Mouse (Mus musculus) MEL (cell line): ENCODE measurements around the gene Dnase2b. TPM values are rescaled to one million over a fixed set of nuclear protein-coding genes. Genes with fewer than 3 reads are reported as not detected.

Experiments used
- DNase-seq: peaks from one replicate; pipeline ENCODE4 v3.0.0; 2011; ENCODE audit warnings: low read depth, low spot score
- H3K27ac ChIP-seq: 2 replicates; pipeline ENCODE4 v1.5.1; 2012; ENCODE audit warnings: low read depth, mild to moderate bottlenecking, control low read depth, low read length, moderate library complexity; ENCODE audit not compliant: control insufficient read depth
- H3K27me3 ChIP-seq, 2 experiments: fragments of 150-350 bp in 1 of 2; sonication (generic) in 1 of 2; 2 replicates each; pipeline ENCODE4 v1.6.1; 2012; ENCODE audit warnings: low read length in 2 of 2, mild to moderate bottlenecking in 2 of 2, improper control_type of control experiment in 1 of 2, moderate library complexity in 1 of 2; ENCODE audit not compliant: insufficient read depth in 2 of 2, control insufficient read depth in 1 of 2
- H3K36me3 ChIP-seq, 2 experiments: 2 replicates each; pipeline ENCODE4 v1.6.1; 2012 to 2014; ENCODE audit warnings: low read length in 2 of 2, improper control_type of control experiment in 1 of 2, inconsistent platforms in 1 of 2, mild to moderate bottlenecking in 1 of 2; ENCODE audit not compliant: insufficient read depth in 2 of 2, control insufficient read depth in 1 of 2
- H3K4me1 ChIP-seq, 2 experiments: fragments of 150-350 bp in 1 of 2; sonication (generic) in 1 of 2; 2 replicates each; pipeline ENCODE4 v1.6.1; 2012; ENCODE audit warnings: low read length in 2 of 2, improper control_type of control experiment in 1 of 2, mild to moderate bottlenecking in 1 of 2; ENCODE audit not compliant: insufficient read depth in 2 of 2, control insufficient read depth in 1 of 2
- H3K4me3 ChIP-seq, 2 experiments: fragments of 150-350 bp in 1 of 2; sonication (generic) in 1 of 2; 2 replicates each; pipeline ENCODE4 v1.5.1; 2012; ENCODE audit warnings: low read depth in 2 of 2, low read length in 2 of 2, mild to moderate bottlenecking in 2 of 2, moderate library complexity in 2 of 2, control low read depth in 1 of 2, improper control_type of control experiment in 1 of 2; ENCODE audit not compliant: control insufficient read depth in 1 of 2, insufficient read depth in 1 of 2
- H3K79me2 ChIP-seq: 2 replicates; pipeline ENCODE4 v1.6.1; 2012; ENCODE audit warnings: mild to moderate bottlenecking, low read length, moderate library complexity; ENCODE audit not compliant: control insufficient read depth, poor library complexity, insufficient read depth
- H3K9ac ChIP-seq: 2 replicates; pipeline ENCODE4 v1.6.1; 2012; ENCODE audit warnings: low read depth, mild to moderate bottlenecking, control low read depth, low read length, moderate library complexity; ENCODE audit not compliant: control insufficient read depth, poor library complexity, severe bottlenecking
- H3K9me3 ChIP-seq: fragments of 150-350 bp; sonication (generic); replicated peaks from 2 replicates; pipeline ENCODE4 v1.6.1; 2012; ENCODE audit warnings: mild to moderate bottlenecking, low read length, improper control_type of control experiment, moderate library complexity; ENCODE audit not compliant: insufficient read depth
- CHD1 ChIP-seq: IDR thresholded peaks from 2 replicates; pipeline ENCODE4 v1.6.1; 2012; ENCODE audit warnings: low read depth, mild to moderate bottlenecking, inconsistent platforms, low read length, improper control_type of control experiment
- ETS1 ChIP-seq: IDR thresholded peaks from 2 replicates; pipeline ENCODE4 v1.6.1; 2012; ENCODE audit warnings: low read depth, mild to moderate bottlenecking, inconsistent platforms, low read length, improper control_type of control experiment, moderate library complexity
- HCFC1 ChIP-seq: IDR thresholded peaks from 2 replicates; pipeline ENCODE4 v1.6.1; 2012; ENCODE audit warnings: low read depth, mild to moderate bottlenecking, inconsistent platforms, low read length, improper control_type of control experiment, moderate library complexity
- JUND ChIP-seq: IDR thresholded peaks from 2 replicates; pipeline ENCODE4 v1.6.1; 2011; ENCODE audit warnings: low read depth, mild to moderate bottlenecking, improper control_type of control experiment, low read length
- KAT2A ChIP-seq: conservative IDR thresholded peaks from 2 replicates; pipeline ENCODE4 v1.6.1; 2012; ENCODE audit warnings: low read depth, low read length, improper control_type of control experiment, inconsistent platforms
- MAFK ChIP-seq: IDR thresholded peaks from 2 replicates; pipeline ENCODE4 v1.6.1; 2011; ENCODE audit warnings: low read depth, mild to moderate bottlenecking, low read length, improper control_type of control experiment, borderline replicate concordance
- MAX ChIP-seq: IDR thresholded peaks from 2 replicates; pipeline ENCODE4 v1.6.1; 2011; ENCODE audit warnings: low read length, improper control_type of control experiment
- MEF2A ChIP-seq: IDR thresholded peaks from 2 replicates; pipeline ENCODE4 v1.6.1; 2014; ENCODE audit warnings: low read depth, mild to moderate bottlenecking, inconsistent platforms, low read length, improper control_type of control experiment; ENCODE audit not compliant: poor library complexity, insufficient replicate concordance, severe bottlenecking; ENCODE audit errors: extremely low read depth
- MXI1 ChIP-seq: IDR thresholded peaks from 2 replicates; pipeline ENCODE4 v1.6.1; 2011; ENCODE audit warnings: mild to moderate bottlenecking, low read depth, low read length, improper control_type of control experiment
- MYB ChIP-seq: IDR thresholded peaks from 2 replicates; pipeline ENCODE4 v1.6.1; 2011; ENCODE audit warnings: mild to moderate bottlenecking, low read depth, low read length, improper control_type of control experiment
- MYC ChIP-seq: IDR thresholded peaks from 2 replicates; pipeline ENCODE4 v1.6.1; 2011; ENCODE audit warnings: low read depth, mild to moderate bottlenecking, low read length, improper control_type of control experiment, moderate library complexity
- NELFE ChIP-seq: IDR thresholded peaks from 2 replicates; pipeline ENCODE4 v1.6.1; 2011; ENCODE audit warnings: low read depth, low read length, improper control_type of control experiment
- NRF1 ChIP-seq: IDR thresholded peaks from 2 replicates; pipeline ENCODE4 v1.6.1; 2014; ENCODE audit warnings: low read depth, mild to moderate bottlenecking, inconsistent platforms, low read length, improper control_type of control experiment, moderate library complexity; ENCODE audit not compliant: poor library complexity, insufficient read depth, severe bottlenecking
- POLR2A ChIP-seq, 2 experiments: IDR thresholded peaks; 2 replicates each; pipeline ENCODE4 v1.6.1; 2011 to 2012; ENCODE audit warnings: low read length in 2 of 2, mild to moderate bottlenecking in 2 of 2, control low read depth in 1 of 2, improper control_type of control experiment in 1 of 2, low read depth in 1 of 2, moderate library complexity in 1 of 2; ENCODE audit not compliant: control insufficient read depth in 1 of 2, insufficient read depth in 1 of 2, poor library complexity in 1 of 2
- POLR2AphosphoS2 ChIP-seq: IDR thresholded peaks from 2 replicates; pipeline ENCODE4 v1.6.1; 2011; ENCODE audit warnings: low read length, improper control_type of control experiment
- POLR2AphosphoS5 ChIP-seq: IDR thresholded peaks from 2 replicates; pipeline ENCODE4 v1.6.1; 2012; ENCODE audit warnings: low read depth, borderline replicate concordance, mild to moderate bottlenecking, inconsistent platforms, low read length, moderate library complexity, mixed read lengths
- RCOR1 ChIP-seq: IDR thresholded peaks from 2 replicates; pipeline ENCODE4 v1.6.1; 2012; ENCODE audit warnings: low read depth, mild to moderate bottlenecking, inconsistent platforms, low read length, improper control_type of control experiment
- SIN3A ChIP-seq: IDR thresholded peaks from 2 replicates; pipeline ENCODE4 v1.6.1; 2012; ENCODE audit warnings: low read length, improper control_type of control experiment, inconsistent platforms
- SMC3 ChIP-seq: IDR thresholded peaks from 2 replicates; pipeline ENCODE4 v1.6.1; 2011; ENCODE audit warnings: low read depth, low read length, improper control_type of control experiment
- TAL1 ChIP-seq: IDR thresholded peaks from 2 replicates; pipeline ENCODE4 v1.6.1; 2012; ENCODE audit warnings: mild to moderate bottlenecking, inconsistent platforms, low read length, moderate library complexity, mixed read lengths
- ZC3H11A ChIP-seq: IDR thresholded peaks from 2 replicates; pipeline ENCODE4 v1.6.1; 2012; ENCODE audit warnings: low read depth, mild to moderate bottlenecking, inconsistent platforms, low read length, improper control_type of control experiment
- ZKSCAN1 ChIP-seq: IDR thresholded peaks from 2 replicates; pipeline ENCODE4 v1.6.1; 2012; ENCODE audit warnings: low read depth, mild to moderate bottlenecking, inconsistent platforms, low read length, improper control_type of control experiment, moderate library complexity
- ZMIZ1 ChIP-seq: IDR thresholded peaks from 2 replicates; pipeline ENCODE4 v1.6.1; 2012; ENCODE audit warnings: low read depth, mild to moderate bottlenecking, inconsistent platforms, low read length, improper control_type of control experiment, moderate library complexity
- ZNF384 ChIP-seq: IDR thresholded peaks from 2 replicates; pipeline ENCODE4 v1.6.1; 2012; ENCODE audit warnings: low read depth, mild to moderate bottlenecking, inconsistent platforms, low read length, improper control_type of control experiment
- polyA plus RNA-seq, 2 experiments: library from polyadenylated mRNA; stranded (reverse) in 1 of 2; unstranded in 1 of 2; fragments of >175 nt in 1 of 2; fragments of >200 nt in 1 of 2; gene quantifications; 2 replicates each; pipeline versions ENCODE4 v1.2.1 to v1.2.4; 2012; ENCODE audit warnings: low replicate concordance in 2 of 2, low read depth in 1 of 2; ENCODE audit not compliant: insufficient read length in 2 of 2, insufficient read depth in 1 of 2, missing spikeins in 1 of 2
- total RNA-seq: library from RNA; depleted of rRNA; stranded (reverse); fragments of 300-350 nt; gene quantifications from 2 replicates; pipeline ENCODE4 v1.2.3, GENCODE M21; 2012

The Dnase2b gene
- total and polyA plus RNA-seq, 3 experiments, result not detected

- no peak overlapping the region for H3K4me3 ChIP-seq
- H3K79me2 ChIP-seq, result no peaks in the 10 kb centered on the region
- no peaks in the 10 kb centered on the region for H3K27me3 ChIP-seq
- no peak for DNase-seq
- no peaks in the 10 kb centered on the region for H3K4me1 ChIP-seq
- no peaks in the 10 kb centered on the region for H3K36me3 ChIP-seq
- no peak overlapping the region for H3K27ac ChIP-seq
- H3K9me3 ChIP-seq, result no peaks in the 10 kb centered on the region
- TF ChIP-seq MYC (no peak), MXI1 (no peak), ZNF384 (no peak), RCOR1 (no peak), ZC3H11A (no peak), TAL1 (no peak), ETS1 (no peak), MAX (no peak), POLR2A (IDR thresholded peaks at IDR 0.05; ENCODE audit: control insufficient read depth in 1 of 2, insufficient read depth in 1 of 2, low read depth in 1 of 2, low read length in 2 of 2, poor library complexity in 1 of 2) (no peak), MAFK (no peak), MEF2A (no peak), ZKSCAN1 (no peak), HCFC1 (no peak), POLR2AphosphoS5 (no peak)
- H3K9ac ChIP-seq, result no peak overlapping the region
Measured at GRCm38 (mm10) chr3:146661001-146661400, 45.6 kb upstream of the Dnase2b start.

GRCm38 (mm10) chr3:146659321-146659720 lies 43.9 kb upstream of the Dnase2b start:
- peaks cover 4 to 13% of the 10 kb centered on the region in 2 experiments for H3K4me1 ChIP-seq
- no peak overlapping the region for H3K27ac ChIP-seq
- H3K9ac ChIP-seq, result no peak overlapping the region
- TF ChIP-seq KAT2A (no peak), ZKSCAN1 (no peak), POLR2AphosphoS5 (no peak), ZMIZ1 (no peak), NELFE (no peak), POLR2A (IDR thresholded peaks at IDR 0.05; ENCODE audit: control insufficient read depth in 1 of 2, insufficient read depth in 1 of 2, low read depth in 1 of 2, low read length in 2 of 2, poor library complexity in 1 of 2) (no peak), CHD1 (no peak), NRF1 (no peak), ZNF384 (no peak), MYB (no peak), JUND (no peak), POLR2AphosphoS2 (no peak), SIN3A (no peak), SMC3 (no peak)
- TF ChIP-seq, all 39 proteins: peak for 0
- no peaks in the 10 kb centered on the region for H3K79me2 ChIP-seq
- peaks cover 0 to 10% of the 10 kb centered on the region in 2 experiments; a peak in 2 of 4 replicates for H3K36me3 ChIP-seq
- DNase-seq, result no peak
- H3K9me3 ChIP-seq, result no peaks in the 10 kb centered on the region
- H3K4me3 ChIP-seq, result no peak overlapping the region
- H3K27me3 ChIP-seq, result no peaks in the 10 kb centered on the region
